Mouse (Mus musculus): ENCODE data around the gene Insc. TPM values are rescaled to one million over a fixed set of nuclear protein-coding genes. Genes with fewer than 3 reads are reported as not detected.

Insc gene
- polyA plus RNA-seq, 1 experiment from 2014 or later, result 14.7 TPM

GRCm38 (mm10) chr7:114736256-114736655, 7.2 kb upstream of the Insc start:
- ATAC-seq (ENCODE audit: insufficient number of reproducible peaks, low FRiP score, low TSS enrichment, low read depth), result no peak
- Histone ChIP-seq H3K9ac (no peak overlapping the region), H3K4me1 (no peaks in the 10 kb centered on the region), H3K36me3 (no peaks in the 10 kb centered on the region), H3K27ac (replicated peaks) (no peak overlapping the region), H3K4me3 (replicated peaks) (no peak overlapping the region), H3K4me2 (replicated peaks) (no peak overlapping the region), H3K9me3 (replicated peaks) (no peaks in the 10 kb centered on the region), H3K27me3 (no peaks in the 10 kb centered on the region)
- WGBS, result 72% methylated on average over 5 of the region's 5 CpGs

GRCm38 (mm10) chr7:114738166-114738565, 5.3 kb upstream of the Insc start:
- ATAC-seq (ENCODE audit: insufficient number of reproducible peaks, low FRiP score, low TSS enrichment, low read depth), result peak; percentile 69; the same call in 1 of the 2 replicates

GRCm38 (mm10) chr7:114740360-114741165, 2.9 kb upstream of the Insc start:
- no peak overlapping the region for H3K4me2 ChIP-seq (replicated peaks)
- H3K27ac ChIP-seq (replicated peaks), result no peak overlapping the region
- H3K9me3 ChIP-seq (replicated peaks), result no peaks in the 10 kb centered on the region
- WGBS, result 52% methylated on average over 6 of the region's 6 CpGs
- no peaks in the 10 kb centered on the region for H3K36me3 ChIP-seq
- no peak overlapping the region for H3K4me3 ChIP-seq (replicated peaks)
- H3K4me1 ChIP-seq, result peaks cover 11% of the 10 kb centered on the region
- 0 out of 2 replicates have a peak, but pooled peaks cover under 1% of the 10 kb centered on the region for H3K27me3 ChIP-seq
- ATAC-seq (ENCODE audit: insufficient number of reproducible peaks, low FRiP score, low TSS enrichment, low read depth), result no peak
- H3K9ac ChIP-seq, result no peak overlapping the region

More at GRCm38 (mm10) chr7:114738166-114738565, 5.3 kb upstream of the Insc start:
- no peak overlapping the region for H3K4me3 ChIP-seq (replicated peaks)
- H3K9me3 ChIP-seq (replicated peaks), result no peaks in the 10 kb centered on the region
- no peak overlapping the region for H3K9ac ChIP-seq
- no peak overlapping the region for H3K27ac ChIP-seq (replicated peaks)
- no peaks in the 10 kb centered on the region for H3K36me3 ChIP-seq
- H3K4me1 ChIP-seq, result no peaks in the 10 kb centered on the region
- H3K4me2 ChIP-seq (replicated peaks), result no peak overlapping the region
- no peaks in the 10 kb centered on the region for H3K27me3 ChIP-seq

GRCm38 (mm10) chr7:114744639-114745245, 1.2 kb downstream of the Insc start:
- WGBS, result 30% methylated on average over 3 of the region's 3 CpGs
- Histone ChIP-seq H3K4me3 (replicated peaks) (no peak overlapping the region), H3K4me2 (replicated peaks) (peak overlapping the region; percentile 69), H3K27me3 (0 out of 2 replicates have a peak, but pooled peaks cover 11% of the 10 kb centered on the region), H3K27ac (replicated peaks) (peak overlapping the region; percentile 53; the same call in 1 of the 2 replicates), H3K4me1 (peaks cover 15% of the 10 kb centered on the region), H3K9me3 (replicated peaks) (no peaks in the 10 kb centered on the region), H3K9ac (no peak overlapping the region), H3K36me3 (no peaks in the 10 kb centered on the region)
- ATAC-seq (ENCODE audit: insufficient number of reproducible peaks, low FRiP score, low TSS enrichment, low read depth), result no peak

- H3K4me1 ChIP-seq, result peaks cover 15% of the 10 kb centered on the region
- no peaks in the 10 kb centered on the region for H3K9me3 ChIP-seq (replicated peaks)
- 0 out of 2 replicates have a peak, but pooled peaks cover 11% of the 10 kb centered on the region for H3K27me3 ChIP-seq
- peak; percentile 85 for ATAC-seq (ENCODE audit: insufficient number of reproducible peaks, low FRiP score, low TSS enrichment, low read depth)
- H3K4me2 ChIP-seq (replicated peaks), result peak overlapping the region; percentile 69
- H3K4me3 ChIP-seq (replicated peaks), result peak overlapping the region; percentile 38
- H3K36me3 ChIP-seq, result no peaks in the 10 kb centered on the region
- H3K9ac ChIP-seq, result no peak overlapping the region; the same call in 1 of the 2 replicates
- WGBS, result 3% methylated on average over 34 of the region's 34 CpGs
- H3K27ac ChIP-seq (replicated peaks), result peak overlapping the region; percentile 53; the same call in 1 of the 2 replicates
Observed at GRCm38 (mm10) chr7:114745481-114746271, 2.2 kb downstream of the Insc start.

GRCm38 (mm10) chr7:114747596-114747995, 4.1 kb downstream of the Insc start:
- no peak overlapping the region for H3K4me3 ChIP-seq (replicated peaks)
- H3K9me3 ChIP-seq (replicated peaks), result no peaks in the 10 kb centered on the region
- no peak overlapping the region for H3K27ac ChIP-seq (replicated peaks)
- no peak for ATAC-seq (ENCODE audit: insufficient number of reproducible peaks, low FRiP score, low TSS enrichment, low read depth)
- H3K36me3 ChIP-seq, result no peaks in the 10 kb centered on the region
- no peak overlapping the region for H3K4me2 ChIP-seq (replicated peaks)
- H3K4me1 ChIP-seq, result peaks cover 15% of the 10 kb centered on the region
- 0 out of 2 replicates have a peak, but pooled peaks cover 11% of the 10 kb centered on the region for H3K27me3 ChIP-seq
- 46% methylated on average over 3 of the region's 3 CpGs for WGBS
- no peak overlapping the region for H3K9ac ChIP-seq

GRCm38 (mm10) chr7:114748239-114748638, 4.7 kb downstream of the Insc start:
- no peak for ATAC-seq (ENCODE audit: insufficient number of reproducible peaks, low FRiP score, low TSS enrichment, low read depth)
- WGBS, result 50% methylated on average over 4 of the region's 4 CpGs

GRCm38 (mm10) chr7:114753471-114753870, 10.0 kb downstream of the Insc start:
- no peak overlapping the region for H3K4me2 ChIP-seq (replicated peaks)
- no peak overlapping the region for H3K9ac ChIP-seq
- no peaks in the 10 kb centered on the region for H3K9me3 ChIP-seq (replicated peaks)
- WGBS, result 71% methylated on average over 2 of the region's 2 CpGs
- H3K36me3 ChIP-seq, result no peaks in the 10 kb centered on the region
- H3K4me3 ChIP-seq (replicated peaks), result no peak overlapping the region
- H3K27ac ChIP-seq (replicated peaks), result no peak overlapping the region
- no peak for ATAC-seq (ENCODE audit: insufficient number of reproducible peaks, low FRiP score, low TSS enrichment, low read depth)
- no peaks in the 10 kb centered on the region for H3K27me3 ChIP-seq
- no peaks in the 10 kb centered on the region for H3K4me1 ChIP-seq

More at GRCm38 (mm10) chr7:114748239-114748638, 4.7 kb downstream of the Insc start:
- H3K36me3 ChIP-seq, result no peaks in the 10 kb centered on the region
- H3K4me3 ChIP-seq (replicated peaks), result no peak overlapping the region
- H3K4me2 ChIP-seq (replicated peaks), result no peak overlapping the region
- 0 out of 2 replicates have a peak, but pooled peaks cover 11% of the 10 kb centered on the region for H3K27me3 ChIP-seq
- H3K9me3 ChIP-seq (replicated peaks), result no peaks in the 10 kb centered on the region
- no peak overlapping the region for H3K27ac ChIP-seq (replicated peaks)
- peaks cover 15% of the 10 kb centered on the region for H3K4me1 ChIP-seq
- H3K9ac ChIP-seq, result no peak overlapping the region

- no peak for ATAC-seq (ENCODE audit: insufficient number of reproducible peaks, low FRiP score, low TSS enrichment, low read depth)
- Histone ChIP-seq H3K4me1 (no peaks in the 10 kb centered on the region), H3K36me3 (no peaks in the 10 kb centered on the region), H3K9me3 (replicated peaks) (no peaks in the 10 kb centered on the region), H3K27me3 (no peaks in the 10 kb centered on the region), H3K27ac (replicated peaks) (no peak overlapping the region), H3K4me2 (replicated peaks) (no peak overlapping the region), H3K4me3 (replicated peaks) (no peak overlapping the region), H3K9ac (no peak overlapping the region)
- WGBS, result 30% methylated on average over 1 of the region's 1 CpGs
Observed at GRCm38 (mm10) chr7:114754196-114754595, 10.7 kb downstream of the Insc start.

GRCm38 (mm10) chr7:114754626-114755025, 11.1 kb downstream of the Insc start:
- no peak overlapping the region for H3K27ac ChIP-seq (replicated peaks)
- H3K27me3 ChIP-seq, result no peaks in the 10 kb centered on the region
- H3K9me3 ChIP-seq (replicated peaks), result no peaks in the 10 kb centered on the region
- H3K4me2 ChIP-seq (replicated peaks), result no peak overlapping the region
- no peak overlapping the region for H3K4me3 ChIP-seq (replicated peaks)
- H3K4me1 ChIP-seq, result no peaks in the 10 kb centered on the region
- H3K36me3 ChIP-seq, result no peaks in the 10 kb centered on the region
- H3K9ac ChIP-seq, result no peak overlapping the region
- no peak for ATAC-seq (ENCODE audit: insufficient number of reproducible peaks, low FRiP score, low TSS enrichment, low read depth)
- 73% methylated on average over 8 of the region's 8 CpGs for WGBS

GRCm38 (mm10) chr7:114762660-114763059, 19.2 kb downstream of the Insc start:
- no peak overlapping the region for H3K27ac ChIP-seq (replicated peaks)
- no peak overlapping the region for H3K4me2 ChIP-seq (replicated peaks)
- H3K27me3 ChIP-seq, result no peaks in the 10 kb centered on the region
- no peak overlapping the region for H3K9ac ChIP-seq
- 71% methylated on average over 2 of the region's 2 CpGs for WGBS
- no peaks in the 10 kb centered on the region for H3K4me1 ChIP-seq
- H3K36me3 ChIP-seq, result no peaks in the 10 kb centered on the region
- H3K9me3 ChIP-seq (replicated peaks), result no peaks in the 10 kb centered on the region
- ATAC-seq (ENCODE audit: insufficient number of reproducible peaks, low FRiP score, low TSS enrichment, low read depth), result no peak
- H3K4me3 ChIP-seq (replicated peaks), result no peak overlapping the region
